Mouse (Mus musculus): Measurements from ENCODE around the gene Inka1.

DNA sequence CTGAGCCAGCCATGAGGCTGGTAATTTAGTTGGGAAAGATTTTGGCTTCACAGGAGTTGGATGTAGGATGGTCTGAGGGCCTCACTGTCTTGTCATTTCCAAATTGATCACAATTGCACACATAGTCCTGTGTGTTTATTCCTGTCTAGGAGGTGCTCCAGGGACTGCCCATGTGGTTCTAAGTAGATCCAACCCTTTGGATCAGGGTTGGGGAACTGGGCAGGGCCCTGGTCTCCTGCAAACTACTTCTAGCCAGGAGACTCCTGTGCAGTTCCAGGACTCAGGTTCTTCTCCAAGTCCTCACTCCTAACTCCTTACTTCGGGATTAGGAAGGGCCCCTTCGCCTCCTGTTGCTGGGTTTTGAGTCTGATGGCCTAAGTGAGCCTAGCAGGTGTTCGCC lies 50.3 kb downstream of the Inka1 start, which contains the start of gene Camkv:
- TF ChIP-seq POLR2A (IDR thresholded peaks at IDR 0.05; ENCODE audit: borderline replicate concordance, low read depth, low read length) = no peak
- no peak for TF ChIP-seq CTCF (IDR thresholded peaks at IDR 0.05; ENCODE audit: low read depth, low read length)
